8 mouse cellular contexts compared by ENCODE assay signal in the genomic region with DNA sequence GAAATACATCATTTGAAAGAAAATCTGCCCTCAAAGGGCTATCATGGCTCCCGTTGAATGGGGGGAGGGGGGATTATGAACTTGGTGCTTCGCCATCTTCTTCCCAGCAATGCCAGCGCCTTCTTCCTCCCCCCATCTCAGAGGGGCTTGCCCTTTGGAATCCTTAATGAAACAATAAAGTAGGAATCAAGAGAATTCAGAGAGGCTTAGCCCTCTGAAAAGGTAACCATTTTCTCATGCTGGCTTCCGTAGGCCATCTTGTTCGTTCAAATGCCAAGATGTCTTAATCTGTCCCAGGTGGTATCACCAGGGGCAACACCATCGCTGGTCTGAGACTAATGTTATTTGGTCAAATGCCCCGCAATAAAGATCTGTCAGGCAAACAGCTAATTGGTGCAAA. TPM values are rescaled to one million over a fixed set of nuclear protein-coding genes. Genes with fewer than 3 reads are reported as not detected.
DNase-seq lines count a peak whose midpoint lies in the region; ATAC-seq lines count a peak whose summit lies in the region.

No protein-coding gene starts in this region.

- H3K9me3 ChIP-seq in heart, embryonic 13.5 days = no peaks in the 10 kb centered on the region
- no peaks in the 10 kb centered on the region for H3K9me3 ChIP-seq in forebrain, embryonic 16.5 days (ENCODE audit: control insufficient read depth, low read length)
- no peaks in the 10 kb centered on the region for H3K9me3 ChIP-seq in midbrain, embryonic 12.5 days

- no peaks in the 10 kb centered on the region for H3K36me3 ChIP-seq in heart, embryonic 13.5 days
- no peaks in the 10 kb centered on the region for H3K36me3 ChIP-seq in forebrain, embryonic 16.5 days (ENCODE audit: control insufficient read depth, insufficient read depth)
- peaks cover 10% of the 10 kb centered on the region; the same call in 1 of the 2 replicates for H3K36me3 ChIP-seq in midbrain, embryonic 12.5 days

- DNase-seq in heart, postnatal 25 days (ENCODE audit: low spot score) = no peak
- DNase-seq in NIH3T3 (ENCODE audit: low read depth) = peak; percentile 31
- no peak for DNase-seq in testis, postnatal 14 days (ENCODE audit: low spot score)
- DNase-seq in left cerebral cortex, adult 18-20 months (ENCODE audit: low spot score in 2 of 2) = no peak
- no peak for DNase-seq in urinary bladder, postnatal 14 days (ENCODE audit: low spot score)

- H3K27ac ChIP-seq in heart, embryonic 13.5 days (replicated peaks) = no peak overlapping the region
- peak overlapping the region; percentile 99 for H3K27ac ChIP-seq in forebrain, embryonic 16.5 days (ENCODE audit: low read length)
- peak overlapping the region; percentile 98 for H3K27ac ChIP-seq in midbrain, embryonic 12.5 days (replicated peaks)

- 70% methylated on average over 7 of the region's 7 CpGs for WGBS in heart, embryonic 13.5 days
- WGBS in forebrain, embryonic 16.5 days = 9% methylated on average over 7 of the region's 7 CpGs
- 9% methylated on average over 7 of the region's 7 CpGs for WGBS in midbrain, embryonic 12.5 days

- H3K4me3 ChIP-seq in heart, embryonic 13.5 days = peak overlapping the region; percentile 66
- H3K4me3 ChIP-seq in forebrain, embryonic 16.5 days (replicated peaks; ENCODE audit: low read length) = peak overlapping the region; percentile 99
- peak overlapping the region; percentile 99 for H3K4me3 ChIP-seq in midbrain, embryonic 12.5 days

- H3K9ac ChIP-seq in heart, embryonic 13.5 days = peak overlapping the region; percentile 81; the same call in 1 of the 2 replicates
- H3K9ac ChIP-seq in forebrain, embryonic 16.5 days (replicated peaks; ENCODE audit: low read depth, low read length) = peak overlapping the region; percentile 100
- peak overlapping the region; percentile 100 for H3K9ac ChIP-seq in midbrain, embryonic 12.5 days (replicated peaks)

- H3K27me3 ChIP-seq in heart, embryonic 13.5 days (replicated peaks) = 0 out of 2 replicates have a peak, but pooled peaks cover 4% of the 10 kb centered on the region
- no peaks in the 10 kb centered on the region for H3K27me3 ChIP-seq in forebrain, embryonic 16.5 days (replicated peaks; ENCODE audit: control insufficient read depth, insufficient read depth, low read length)
- H3K27me3 ChIP-seq in midbrain, embryonic 12.5 days = no peaks in the 10 kb centered on the region

- peaks cover 8% of the 10 kb centered on the region for H3K4me1 ChIP-seq in heart, embryonic 13.5 days
- H3K4me1 ChIP-seq in forebrain, embryonic 16.5 days (replicated peaks; ENCODE audit: control insufficient read depth, insufficient read depth, low read length) = peaks cover 35% of the 10 kb centered on the region
- peaks cover 42% of the 10 kb centered on the region for H3K4me1 ChIP-seq in midbrain, embryonic 12.5 days

- intact Hi-C loops in heart, postnatal 25 days (cut with DNase I) = loop anchor here (5.0 kb wide), 1 partner anchor 364 kb away; no protein-coding TSS in a partner anchor

- peak overlapping the region; percentile 89 for H3K4me2 ChIP-seq in heart, embryonic 13.5 days
- peak overlapping the region; percentile 76 for H3K4me2 ChIP-seq in forebrain, embryonic 16.5 days (ENCODE audit: low read length)
- peak overlapping the region; percentile 76 for H3K4me2 ChIP-seq in midbrain, embryonic 12.5 days (replicated peaks)

- ATAC-seq in heart, embryonic 13.5 days (ENCODE audit: extremely low read depth, insufficient number of reproducible peaks, low FRiP score, low TSS enrichment) = no peak
- no peak for ATAC-seq in forebrain, embryonic 16.5 days
- ATAC-seq in midbrain, embryonic 12.5 days (ENCODE audit: low FRiP score, low read depth) = no peak

RNA-seq across cellular contexts. Expression of a gene that starts 2.1 kb away (rescaled TPM):
- polyA plus RNA-seq in heart, embryonic 13.5 days (2015; fragmentation: Nextera tagmentation; extraction: Ambion mirVana) = 6.2 and 7.2 TPM in 2 replicates
- 1 to 10 TPM; 2.3 to 2.4 TPM for total RNA-seq in heart, postnatal 25 days (2021)
- polyA plus RNA-seq in forebrain, embryonic 16.5 days (2015; fragmentation: Nextera tagmentation; extraction: Ambion mirVana) = 198 and 206 TPM in 2 replicates
- polyA plus RNA-seq in midbrain, embryonic 12.5 days (2016; fragmentation: Nextera tagmentation; extraction: Ambion mirVana) = 256 and 292 TPM in 2 replicates
- total RNA-seq in left cerebral cortex, adult 18-20 months (2021) = 100 to 1,000 TPM; 630 to 642 TPM

Comparison
In these comparisons a context has a peak if more than half of its experiments do, and no peak if none do; other contexts are left out.
1. RNA of a gene that starts 2.1 kb away (polyA plus RNA-seq): 256 to 292 TPM in midbrain, embryonic 12.5 days and 198 to 206 TPM in forebrain, embryonic 16.5 days; 6.2 to 7.2 TPM in heart, embryonic 13.5 days; every median in the first group is over 10 times any median in the second.
2. Peak in every context shown above with its lines, with median percentiles within 50 percentile points of each other: H3K4me2 ChIP-seq, H3K4me3 ChIP-seq and H3K9ac ChIP-seq.